Mouse (Mus musculus): ENCODE measurements around the gene Krt81. TPM values are rescaled to one million over a fixed set of nuclear protein-coding genes. Genes with fewer than 3 reads are reported as not detected.

Gene Krt81
- polyA plus RNA-seq (2014; fragmentation: Nextera tagmentation; extraction: Ambion mirVana): not detected in 2 replicates

DNA sequence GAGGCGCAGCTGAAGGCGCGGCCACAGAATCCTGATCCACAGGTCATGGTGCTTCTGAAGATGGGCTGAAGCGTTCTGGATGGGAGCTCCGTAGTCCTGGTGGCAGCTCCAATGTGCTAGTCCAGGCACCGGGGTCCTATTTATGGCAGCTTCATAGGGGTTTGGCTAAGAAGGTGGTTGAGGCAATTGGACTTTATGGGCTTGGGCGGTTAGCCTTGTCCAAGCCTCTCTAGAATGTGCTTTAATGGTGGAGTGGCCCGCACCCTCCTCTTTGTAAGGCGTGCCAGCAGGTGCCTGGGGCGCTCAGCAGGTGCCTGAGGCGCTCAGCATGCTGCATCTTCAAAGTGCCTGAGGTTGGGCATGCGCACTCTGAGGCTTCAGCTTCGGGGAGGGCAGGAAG is at the start of gene Krt81:
Gene Krt81 (minus strand): TSS at position 101 of the 400 bp plus-strand sequence.
- ATAC-seq (replicated peaks; ENCODE audit: insufficient number of reproducible peaks, low FRiP score, low TSS enrichment): no peak
- no peaks in the 10 kb centered on the region for H3K9me3 ChIP-seq (replicated peaks; ENCODE audit: control insufficient read depth, low read length)
- no peak within 1 kb of the TSS for H3K4me2 ChIP-seq
- no peaks in the 10 kb centered on the region for H3K27me3 ChIP-seq (ENCODE audit: control insufficient read depth, insufficient read depth, low read length)
- H3K4me1 ChIP-seq (ENCODE audit: control insufficient read depth, insufficient read depth, low read length): no peaks in the 10 kb centered on the region
- no peak within 1 kb of the TSS for H3K4me3 ChIP-seq (ENCODE audit: low read depth, low read length)
- 79% methylated on average over 13 of the region's 13 CpGs for WGBS (ENCODE audit: insufficient replicate concordance)
- H3K9ac ChIP-seq (ENCODE audit: low read depth, low read length): no peak within 1 kb of the TSS
- H3K36me3 ChIP-seq (ENCODE audit: control insufficient read depth, insufficient read depth, low read length): no peaks in the 10 kb centered on the region
- no peak within 1 kb of the TSS for H3K27ac ChIP-seq (ENCODE audit: low read depth, low read length)

DNA sequence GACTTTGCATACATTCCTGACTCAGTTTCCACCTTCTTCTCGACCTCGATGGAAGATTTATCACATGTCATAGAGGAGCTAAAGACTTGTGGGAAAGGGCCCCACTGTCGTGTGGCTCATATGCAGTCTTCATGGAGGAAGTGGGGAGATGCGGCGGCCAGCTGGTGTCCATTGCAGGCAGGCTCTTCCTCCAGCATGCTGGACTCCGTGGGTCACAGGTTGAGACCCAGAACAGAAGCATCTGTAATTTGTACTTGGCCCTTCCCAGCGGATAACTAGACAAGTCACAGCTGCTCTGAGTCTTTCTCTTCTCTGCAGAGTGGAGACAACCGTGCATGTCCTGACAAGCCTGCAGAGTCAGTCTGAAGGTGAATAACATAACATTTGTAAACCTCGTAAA is 44.7 kb upstream of the Krt81 start:
- no peak overlapping the region for H3K4me3 ChIP-seq (ENCODE audit: low read depth, low read length)
- no peak for ATAC-seq (replicated peaks; ENCODE audit: insufficient number of reproducible peaks, low FRiP score, low TSS enrichment)

DNA sequence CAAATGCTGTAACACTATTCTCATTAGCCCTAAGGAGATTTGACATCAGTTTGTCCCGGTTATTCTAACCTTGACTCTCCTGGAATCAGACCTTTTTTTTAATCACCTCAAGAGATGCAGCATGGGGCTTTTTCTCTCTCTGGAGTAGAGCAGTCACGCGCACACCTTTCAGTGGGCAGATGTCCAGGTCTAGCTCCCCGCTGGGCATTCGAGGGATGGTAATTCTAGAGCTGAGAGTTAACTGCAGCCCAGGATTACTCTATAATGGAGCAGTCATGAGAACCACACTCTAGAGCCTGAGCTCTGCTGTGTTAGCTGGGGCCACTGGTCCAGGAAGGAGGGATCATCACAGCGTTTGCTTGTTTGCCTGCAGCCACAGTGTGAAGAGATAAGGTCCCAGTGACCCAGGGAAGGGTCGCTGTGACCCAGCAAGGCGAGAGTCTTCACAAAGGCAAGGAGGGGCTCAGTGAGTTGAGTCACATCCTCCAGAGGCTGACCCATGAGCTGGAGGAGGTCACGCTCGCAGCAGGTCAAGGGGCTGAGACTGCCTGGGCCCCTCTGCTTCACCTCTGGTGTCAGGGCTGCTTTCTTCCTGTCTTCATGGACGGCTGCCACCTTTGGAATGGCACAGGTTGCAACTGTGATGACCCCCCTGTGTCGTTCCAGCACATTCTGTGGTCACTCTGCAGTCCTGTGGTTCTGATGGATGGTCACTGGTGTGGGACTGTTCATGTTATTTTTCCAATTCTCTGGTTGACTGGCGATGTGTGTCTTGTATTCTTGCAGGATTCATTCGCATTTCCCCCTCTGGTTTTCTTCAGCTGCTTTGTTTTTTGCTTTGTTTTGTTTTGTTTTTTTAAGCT is 43.6 kb upstream of the Krt81 start:
- 42% methylated on average over 14 of the region's 14 CpGs for WGBS (ENCODE audit: insufficient replicate concordance)
- no peak overlapping the region for H3K9ac ChIP-seq (ENCODE audit: low read depth, low read length)
- no peak overlapping the region for H3K4me3 ChIP-seq (ENCODE audit: low read depth, low read length)
- no peaks in the 10 kb centered on the region for H3K9me3 ChIP-seq (replicated peaks; ENCODE audit: control insufficient read depth, low read length)
- H3K4me1 ChIP-seq (ENCODE audit: control insufficient read depth, insufficient read depth, low read length): no peaks in the 10 kb centered on the region
- no peak for ATAC-seq (replicated peaks; ENCODE audit: insufficient number of reproducible peaks, low FRiP score, low TSS enrichment)
- no peaks in the 10 kb centered on the region for H3K27me3 ChIP-seq (ENCODE audit: control insufficient read depth, insufficient read depth, low read length)
- no peak overlapping the region for H3K27ac ChIP-seq (ENCODE audit: low read depth, low read length)
- H3K36me3 ChIP-seq (ENCODE audit: control insufficient read depth, insufficient read depth, low read length): no peaks in the 10 kb centered on the region
- no peak overlapping the region for H3K4me2 ChIP-seq

More for the DNA sequence above, 44.7 kb upstream of the Krt81 start:
- 72% methylated on average over 9 of the region's 9 CpGs for WGBS (ENCODE audit: insufficient replicate concordance)
- Histone ChIP-seq H3K27ac (ENCODE audit: low read depth, low read length) (no peak overlapping the region), H3K36me3 (ENCODE audit: control insufficient read depth, insufficient read depth, low read length) (no peaks in the 10 kb centered on the region), H3K27me3 (ENCODE audit: control insufficient read depth, insufficient read depth, low read length) (no peaks in the 10 kb centered on the region), H3K4me1 (ENCODE audit: control insufficient read depth, insufficient read depth, low read length) (no peaks in the 10 kb centered on the region), H3K4me2 (no peak overlapping the region), H3K9me3 (replicated peaks; ENCODE audit: control insufficient read depth, low read length) (no peaks in the 10 kb centered on the region), H3K9ac (ENCODE audit: low read depth, low read length) (no peak overlapping the region)

DNA sequence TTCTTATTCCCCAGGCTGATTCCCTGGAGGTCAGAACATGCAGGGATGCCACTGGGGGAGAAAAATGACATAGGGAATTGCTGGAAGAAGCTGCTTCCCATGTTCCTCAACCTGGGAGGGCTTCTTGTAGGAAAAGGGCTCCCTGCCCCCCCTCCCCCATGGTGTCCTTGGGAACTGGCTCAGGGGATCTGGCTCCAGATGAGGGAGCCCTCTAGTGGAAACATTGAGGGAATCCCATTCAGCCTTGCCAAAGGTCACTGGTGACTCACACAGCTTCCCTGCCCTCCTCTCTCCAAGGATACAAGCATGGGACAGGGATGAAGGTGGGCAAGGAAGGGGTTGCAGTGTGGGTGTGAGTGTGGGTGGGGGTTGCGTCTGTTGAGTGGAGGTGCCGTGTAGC is 33.6 kb upstream of the Krt81 start:
- Histone ChIP-seq H3K36me3 (ENCODE audit: control insufficient read depth, insufficient read depth, low read length) (no peaks in the 10 kb centered on the region), H3K27me3 (ENCODE audit: control insufficient read depth, insufficient read depth, low read length) (0 out of 2 replicates have a peak, but pooled peaks cover 6% of the 10 kb centered on the region), H3K4me1 (ENCODE audit: control insufficient read depth, insufficient read depth, low read length) (0 out of 2 replicates have a peak, but pooled peaks cover 3% of the 10 kb centered on the region), H3K9me3 (replicated peaks; ENCODE audit: control insufficient read depth, low read length) (no peaks in the 10 kb centered on the region), H3K4me3 (ENCODE audit: low read depth, low read length) (no peak overlapping the region), H3K27ac (ENCODE audit: low read depth, low read length) (no peak overlapping the region), H3K9ac (ENCODE audit: low read depth, low read length) (no peak overlapping the region), H3K4me2 (no peak overlapping the region)
- WGBS (ENCODE audit: insufficient replicate concordance): 63% methylated on average over 2 of the region's 2 CpGs
- no peak for ATAC-seq (replicated peaks; ENCODE audit: insufficient number of reproducible peaks, low FRiP score, low TSS enrichment)

DNA sequence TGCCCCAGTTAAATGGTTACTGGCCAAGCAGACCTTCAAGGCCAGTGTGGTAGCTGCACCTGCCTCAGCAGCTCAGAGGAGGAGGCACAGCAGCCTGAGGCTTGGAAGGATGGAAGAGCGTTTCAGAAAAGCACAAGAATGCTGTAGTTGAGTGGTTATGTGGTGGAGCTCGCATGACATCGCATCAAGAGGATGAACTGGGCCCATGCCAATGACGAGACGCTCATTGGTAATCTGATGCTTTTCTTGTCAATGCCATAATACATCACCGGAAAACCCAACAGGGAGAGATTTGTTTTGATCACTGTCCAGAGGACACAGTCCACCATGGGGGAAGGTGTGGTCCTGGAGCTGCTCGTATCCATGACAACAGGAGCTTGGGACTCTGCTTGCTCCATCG is 31.7 kb upstream of the Krt81 start:
- no peak for ATAC-seq (replicated peaks; ENCODE audit: insufficient number of reproducible peaks, low FRiP score, low TSS enrichment)
- Histone ChIP-seq H3K27me3 (ENCODE audit: control insufficient read depth, insufficient read depth, low read length) (no peaks in the 10 kb centered on the region), H3K36me3 (ENCODE audit: control insufficient read depth, insufficient read depth, low read length) (no peaks in the 10 kb centered on the region), H3K27ac (ENCODE audit: low read depth, low read length) (no peak overlapping the region), H3K9me3 (replicated peaks; ENCODE audit: control insufficient read depth, low read length) (no peaks in the 10 kb centered on the region), H3K4me3 (ENCODE audit: low read depth, low read length) (no peak overlapping the region), H3K9ac (ENCODE audit: low read depth, low read length) (no peak overlapping the region), H3K4me2 (no peak overlapping the region), H3K4me1 (ENCODE audit: control insufficient read depth, insufficient read depth, low read length) (0 out of 2 replicates have a peak, but pooled peaks cover 3% of the 10 kb centered on the region)
- WGBS (ENCODE audit: insufficient replicate concordance): 74% methylated on average over 8 of the region's 8 CpGs

DNA sequence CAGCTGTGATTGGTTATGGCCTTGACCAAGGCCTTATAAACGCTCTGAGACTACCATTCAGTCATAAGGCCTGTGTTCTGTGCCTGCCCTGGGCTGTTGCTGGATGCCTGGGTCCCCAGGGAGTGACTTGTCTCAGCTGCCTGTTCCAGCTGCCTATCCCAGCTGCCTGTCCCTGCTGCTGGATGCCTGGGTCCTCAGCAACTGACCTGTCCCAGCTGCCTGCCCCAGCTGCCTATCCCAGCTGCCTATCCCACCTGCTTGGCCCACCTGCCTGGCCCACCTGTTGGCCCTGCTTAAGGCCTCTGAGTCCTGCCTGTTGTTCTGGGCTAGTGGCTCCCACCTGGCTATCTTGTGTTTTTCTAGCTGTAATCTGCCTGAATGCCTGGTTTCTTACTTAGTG is 30.7 kb upstream of the Krt81 start:
- H3K4me2 ChIP-seq: no peak overlapping the region
- no peaks in the 10 kb centered on the region for H3K36me3 ChIP-seq (ENCODE audit: control insufficient read depth, insufficient read depth, low read length)
- 0 out of 2 replicates have a peak, but pooled peaks cover 3% of the 10 kb centered on the region for H3K4me1 ChIP-seq (ENCODE audit: control insufficient read depth, insufficient read depth, low read length)
- no peak overlapping the region for H3K27ac ChIP-seq (ENCODE audit: low read depth, low read length)
- no peak overlapping the region for H3K9ac ChIP-seq (ENCODE audit: low read depth, low read length)
- ATAC-seq (replicated peaks; ENCODE audit: insufficient number of reproducible peaks, low FRiP score, low TSS enrichment): no peak
- H3K27me3 ChIP-seq (ENCODE audit: control insufficient read depth, insufficient read depth, low read length): no peaks in the 10 kb centered on the region
- WGBS (ENCODE audit: insufficient replicate concordance): 64% methylated on average over 1 of the region's 1 CpGs
- H3K4me3 ChIP-seq (ENCODE audit: low read depth, low read length): no peak overlapping the region
- no peaks in the 10 kb centered on the region for H3K9me3 ChIP-seq (replicated peaks; ENCODE audit: control insufficient read depth, low read length)

DNA sequence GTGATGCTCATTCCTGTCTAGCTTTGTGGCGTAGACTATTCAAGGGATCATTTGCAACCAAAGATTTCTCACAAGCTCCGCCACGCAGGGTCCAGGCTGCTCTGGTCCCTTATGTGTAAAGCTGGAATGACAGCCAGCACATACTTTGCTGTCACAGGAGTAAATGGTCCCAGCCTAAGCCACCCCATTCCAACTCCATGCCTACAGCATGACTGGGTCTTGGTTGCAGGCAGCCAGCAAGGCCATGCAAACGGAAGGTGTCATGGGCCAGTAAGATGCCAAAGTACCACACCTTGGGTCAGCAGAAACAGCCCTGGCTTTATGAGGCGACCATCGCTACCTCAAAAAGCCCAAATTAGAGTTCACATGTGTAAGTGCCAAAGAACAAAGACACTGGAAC is 30.2 kb upstream of the Krt81 start:
- no peak overlapping the region for H3K4me2 ChIP-seq
- WGBS (ENCODE audit: insufficient replicate concordance): 88% methylated on average over 6 of the region's 6 CpGs
- ATAC-seq (replicated peaks; ENCODE audit: insufficient number of reproducible peaks, low FRiP score, low TSS enrichment): no peak
- no peaks in the 10 kb centered on the region for H3K36me3 ChIP-seq (ENCODE audit: control insufficient read depth, insufficient read depth, low read length)
- H3K4me1 ChIP-seq (ENCODE audit: control insufficient read depth, insufficient read depth, low read length): 0 out of 2 replicates have a peak, but pooled peaks cover 3% of the 10 kb centered on the region
- no peak overlapping the region for H3K9ac ChIP-seq (ENCODE audit: low read depth, low read length)
- no peaks in the 10 kb centered on the region for H3K9me3 ChIP-seq (replicated peaks; ENCODE audit: control insufficient read depth, low read length)
- H3K4me3 ChIP-seq (ENCODE audit: low read depth, low read length): no peak overlapping the region
- no peak overlapping the region for H3K27ac ChIP-seq (ENCODE audit: low read depth, low read length)
- H3K27me3 ChIP-seq (ENCODE audit: control insufficient read depth, insufficient read depth, low read length): no peaks in the 10 kb centered on the region

DNA sequence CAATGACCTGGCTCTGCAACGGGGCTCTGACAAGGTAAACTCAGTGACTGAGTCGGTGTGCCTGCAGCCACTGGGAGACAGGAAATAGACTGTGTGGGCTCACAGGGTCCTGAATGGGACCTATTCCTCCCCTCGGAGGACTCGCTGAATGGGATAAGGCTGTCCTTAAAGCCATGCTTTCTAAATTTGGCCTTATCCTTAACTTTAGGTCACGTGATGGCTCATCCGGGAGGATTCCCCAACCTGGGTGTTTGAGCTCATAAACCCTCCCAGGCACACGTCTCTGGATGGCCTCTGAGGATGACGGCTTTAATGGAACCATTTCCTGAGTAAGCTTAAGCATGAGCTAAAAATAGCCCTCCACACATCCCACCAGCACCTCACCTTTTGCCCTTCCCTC is 29.2 kb upstream of the Krt81 start:
- Histone ChIP-seq H3K9ac (ENCODE audit: low read depth, low read length) (no peak overlapping the region; the same call in 1 of the 2 replicates), H3K4me3 (ENCODE audit: low read depth, low read length) (no peak overlapping the region), H3K36me3 (ENCODE audit: control insufficient read depth, insufficient read depth, low read length) (no peaks in the 10 kb centered on the region), H3K27ac (ENCODE audit: low read depth, low read length) (no peak overlapping the region), H3K4me2 (no peak overlapping the region), H3K9me3 (replicated peaks; ENCODE audit: control insufficient read depth, low read length) (no peaks in the 10 kb centered on the region), H3K27me3 (ENCODE audit: control insufficient read depth, insufficient read depth, low read length) (no peaks in the 10 kb centered on the region), H3K4me1 (ENCODE audit: control insufficient read depth, insufficient read depth, low read length) (0 out of 2 replicates have a peak, but pooled peaks cover 3% of the 10 kb centered on the region)
- 27% methylated on average over 8 of the region's 8 CpGs for WGBS (ENCODE audit: insufficient replicate concordance)
- no peak for ATAC-seq (replicated peaks; ENCODE audit: insufficient number of reproducible peaks, low FRiP score, low TSS enrichment)

DNA sequence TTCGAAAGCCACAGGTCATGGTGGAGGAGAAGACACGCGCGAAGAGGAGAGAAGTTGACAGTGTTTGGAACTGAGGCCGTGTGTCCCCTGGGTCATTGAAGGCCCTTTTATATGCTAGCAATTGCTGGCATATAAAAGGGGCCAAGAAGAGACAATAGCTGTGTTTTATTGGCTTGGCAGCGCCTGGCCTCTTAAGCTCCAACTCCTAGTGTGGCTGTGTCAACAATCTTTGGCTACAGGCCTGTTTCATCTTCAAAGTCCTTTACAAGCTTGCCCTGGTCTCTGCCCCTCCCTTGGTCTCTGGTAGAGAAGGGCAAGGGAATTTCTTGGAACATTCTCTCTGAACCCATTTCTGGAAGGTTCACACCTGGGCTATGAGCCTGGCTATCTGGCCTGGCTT is 27.9 kb upstream of the Krt81 start, which contains the start of gene Krt83:
Gene Krt83 (minus strand): TSS at position 82 of the 400 bp plus-strand sequence.
- Histone ChIP-seq H3K4me3 (ENCODE audit: low read depth, low read length) (no peak within 1 kb of the TSS), H3K9ac (ENCODE audit: low read depth, low read length) (no peak within 1 kb of the TSS), H3K4me1 (ENCODE audit: control insufficient read depth, insufficient read depth, low read length) (0 out of 2 replicates have a peak, but pooled peaks cover 3% of the 10 kb centered on the region), H3K36me3 (ENCODE audit: control insufficient read depth, insufficient read depth, low read length) (no peaks in the 10 kb centered on the region), H3K9me3 (replicated peaks; ENCODE audit: control insufficient read depth, low read length) (no peaks in the 10 kb centered on the region), H3K27me3 (ENCODE audit: control insufficient read depth, insufficient read depth, low read length) (no peaks in the 10 kb centered on the region), H3K4me2 (no peak within 1 kb of the TSS), H3K27ac (ENCODE audit: low read depth, low read length) (no peak within 1 kb of the TSS)
- no peak for ATAC-seq (replicated peaks; ENCODE audit: insufficient number of reproducible peaks, low FRiP score, low TSS enrichment)
- WGBS (ENCODE audit: insufficient replicate concordance): 89% methylated on average over 6 of the region's 6 CpGs

Data from heart, embryonic 11.5 days (tissue).